Mouse (Mus musculus) heart, embryonic 12.5 days (tissue): ENCODE measurements at regions not wholly inside any gene's neighbourhood (a gene's known extent, or its start where the extent isn't known, plus 50 kb on each side); places are given as distances from the start of the nearest gene placed in this dataset.
"Not testable (repeated sequence)": the region's sequence is repeated elsewhere in the genome, so short reads cannot be mapped to it uniquely, and the experiment has no call there.

Source experiments
- ATAC-seq: fragments of 200-750 bp; cut with Nextera tagmentation; 2 replicates; pipeline ENCODE4 v1.8.0; 2017; ENCODE audit warnings: moderate TSS enrichment, moderate library complexity; ENCODE audit not compliant: insufficient number of reproducible peaks, low FRiP score
- H3K27ac ChIP-seq: fragments of 300-500 bp; sonication (generic); 2 replicates; pipeline ENCODE4 v1.5.1; 2016; ENCODE audit warnings: mild to moderate bottlenecking, moderate library complexity; ENCODE audit not compliant: poor library complexity, severe bottlenecking
- H3K27me3 ChIP-seq: fragments of 300-500 bp; sonication (generic); replicated peaks from 2 replicates; pipeline ENCODE4 v1.6.1; 2016; ENCODE audit warnings: mild to moderate bottlenecking, moderate library complexity
- H3K36me3 ChIP-seq: fragments of 300-500 bp; sonication (generic); 2 replicates; pipeline ENCODE4 v1.6.1; 2016; ENCODE audit warnings: mild to moderate bottlenecking, moderate library complexity
- H3K4me1 ChIP-seq: fragments of 300-500 bp; sonication (generic); replicated peaks from 2 replicates; pipeline ENCODE4 v1.6.1; 2016; ENCODE audit warnings: mild to moderate bottlenecking
- H3K4me2 ChIP-seq: fragments of 300-500 bp; sonication (generic); 2 replicates; pipeline ENCODE4 v1.6.1; 2016; ENCODE audit warnings: mild to moderate bottlenecking, moderate library complexity
- H3K4me3 ChIP-seq: fragments of 300-500 bp; sonication (generic); 2 replicates; pipeline ENCODE4 v1.5.1; 2016; ENCODE audit warnings: mild to moderate bottlenecking
- H3K9ac ChIP-seq: fragments of 300-500 bp; sonication (generic); 2 replicates; pipeline ENCODE4 v1.6.1; 2016; ENCODE audit warnings: mild to moderate bottlenecking, moderate library complexity
- H3K9me3 ChIP-seq: fragments of 300-500 bp; sonication (generic); replicated peaks from 2 replicates; pipeline ENCODE4 v1.6.1; 2016; ENCODE audit warnings: mild to moderate bottlenecking, moderate library complexity
- WGBS: fragments of 180-500 bp; shearing (Covaris S2); methylation state at CpG from one replicate; pipeline ENCODE4 v1.1.7; 2016; 5-methylcytosine and 5-hydroxymethylcytosine counted together

DNA sequence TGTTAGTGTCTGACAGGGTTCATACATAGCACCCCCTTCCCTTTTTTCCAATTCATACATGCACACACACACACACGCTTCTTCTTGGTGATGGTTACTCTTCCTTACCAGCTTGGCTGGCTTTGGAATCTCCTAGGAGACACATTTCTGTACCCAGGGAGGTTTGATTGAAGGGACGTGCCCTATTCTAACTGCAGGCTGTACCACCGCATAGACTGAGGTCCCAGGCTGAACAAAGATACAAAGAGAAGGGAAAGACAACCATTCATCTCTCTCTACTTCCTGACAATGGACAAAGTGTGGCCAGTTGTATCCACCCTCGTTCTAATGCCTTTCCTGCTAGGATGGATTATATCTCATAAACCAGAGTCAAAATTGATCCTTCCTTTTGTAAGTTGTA lies 100.0 kb downstream of the Raet1d start:
- H3K9me3 ChIP-seq, H3K4me2 ChIP-seq, ATAC-seq, H3K27ac ChIP-seq, H3K36me3 ChIP-seq, H3K4me3 ChIP-seq, H3K4me1 ChIP-seq, H3K27me3 ChIP-seq, H3K9ac ChIP-seq: not testable (repeated sequence)
- 76% methylated on average over 4 of the region's 4 CpGs for WGBS

- not testable (repeated sequence) for H3K27me3 ChIP-seq, H3K27ac ChIP-seq, H3K36me3 ChIP-seq, H3K4me1 ChIP-seq, H3K9ac ChIP-seq, H3K4me3 ChIP-seq, H3K9me3 ChIP-seq
- ATAC-seq, result peak; percentile 53; the same call in 1 of the 2 replicates
- 21% methylated on average over 7 of the region's 7 CpGs for WGBS
- H3K4me2 ChIP-seq, result peak overlapping the region; percentile 31; the same call in 1 of the 2 replicates
Measured at GRCm38 (mm10) chr10:22460818-22461479, 100.6 kb downstream of the Raet1d start.

DNA sequence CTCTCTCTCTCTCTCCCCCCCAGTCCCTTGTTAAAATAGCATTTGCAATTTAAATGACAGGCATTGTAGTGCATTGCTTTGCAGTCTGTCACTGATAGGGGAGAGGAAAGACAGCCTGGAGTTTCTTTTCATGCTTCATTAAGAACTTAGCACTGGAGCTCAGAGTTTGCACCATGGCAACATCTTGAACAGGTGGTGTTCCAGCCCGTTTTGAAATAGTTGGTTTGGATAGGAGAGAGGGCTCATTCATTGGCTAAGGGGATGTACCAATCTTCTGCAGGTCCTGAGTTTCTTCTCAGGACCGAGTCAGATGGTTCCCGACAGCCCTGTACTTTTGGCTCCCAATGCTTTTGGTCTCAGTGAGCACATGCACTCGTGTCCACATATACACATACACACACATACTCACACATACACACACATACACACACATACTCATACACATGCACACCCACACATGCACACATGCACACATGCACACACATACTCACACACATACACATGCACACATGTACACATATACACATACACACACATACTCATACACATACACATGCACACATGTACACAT lies 101.2 kb downstream of the Raet1d start:
- WGBS, result 48% methylated on average over 4 of the region's 4 CpGs
- H3K36me3 ChIP-seq, H3K9me3 ChIP-seq: not testable (repeated sequence)

DNA sequence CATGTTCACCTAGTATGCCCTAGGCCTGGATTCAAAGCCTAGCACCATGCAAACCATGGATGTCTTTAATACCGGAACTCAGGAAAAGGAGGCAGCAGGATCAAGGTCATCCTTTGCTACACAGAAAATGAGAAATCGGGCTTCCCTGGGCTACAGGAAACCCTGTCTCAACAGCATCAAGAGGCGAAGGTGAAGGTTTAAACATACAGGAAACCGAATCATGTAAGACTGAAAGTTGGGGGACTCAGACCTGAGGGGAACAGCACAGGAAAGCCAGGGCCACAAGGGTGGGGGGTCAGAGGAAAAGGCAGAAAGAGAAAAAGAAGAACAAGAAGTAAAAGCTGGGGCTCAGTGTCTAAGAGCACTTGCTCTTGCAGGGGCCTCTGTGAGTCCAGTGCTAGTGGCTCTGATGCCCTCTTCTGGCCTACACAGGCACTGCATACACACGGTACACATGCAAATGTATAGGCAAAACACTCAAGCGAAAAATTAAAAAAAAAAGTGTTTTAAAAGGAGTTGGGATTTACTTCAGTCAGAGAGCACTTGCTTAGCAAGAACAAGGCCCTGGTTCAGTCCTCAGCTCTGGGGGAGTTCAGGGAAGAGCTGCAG lies 111.5 kb downstream of the Raet1d start:
- H3K27me3 ChIP-seq, H3K36me3 ChIP-seq, H3K4me1 ChIP-seq, H3K9ac ChIP-seq, H3K4me3 ChIP-seq, ATAC-seq, H3K4me2 ChIP-seq, H3K27ac ChIP-seq: not testable (repeated sequence)
- H3K9me3 ChIP-seq, result peaks cover 21% of the 10 kb centered on the region
- 94% methylated on average over 6 of the region's 6 CpGs for WGBS

More for the DNA sequence above, 101.2 kb downstream of the Raet1d start:
- ATAC-seq, H3K4me2 ChIP-seq, H3K4me1 ChIP-seq, H3K27ac ChIP-seq, H3K27me3 ChIP-seq, H3K9ac ChIP-seq, H3K4me3 ChIP-seq: not testable (repeated sequence)

DNA sequence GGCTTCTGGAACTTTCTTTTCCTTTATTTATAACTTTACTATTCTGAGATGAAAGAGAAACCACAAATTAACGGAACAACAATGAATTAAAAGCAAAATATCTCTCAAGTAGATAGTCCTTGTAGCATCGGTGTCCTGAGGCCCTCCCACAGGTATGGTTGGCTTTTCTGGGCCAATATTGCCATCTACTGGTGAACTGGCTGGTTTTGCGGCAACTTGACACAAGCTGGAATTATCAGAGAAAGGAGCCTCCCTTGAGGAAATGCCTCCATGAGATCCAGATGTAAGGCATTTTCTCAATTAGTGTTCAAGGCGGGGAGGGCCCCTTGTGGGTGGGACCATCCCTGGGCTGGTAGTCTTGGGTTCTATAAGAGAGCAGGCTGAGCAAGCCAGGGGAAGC lies 119.5 kb downstream of the Raet1d start:
- 4% methylated on average over 4 of the region's 4 CpGs for WGBS
- not testable (repeated sequence) for H3K4me1 ChIP-seq, H3K36me3 ChIP-seq, H3K4me3 ChIP-seq, H3K27ac ChIP-seq, H3K9ac ChIP-seq, ATAC-seq, H3K4me2 ChIP-seq, H3K9me3 ChIP-seq
- H3K27me3 ChIP-seq, result peaks cover 12% of the 10 kb centered on the region

DNA sequence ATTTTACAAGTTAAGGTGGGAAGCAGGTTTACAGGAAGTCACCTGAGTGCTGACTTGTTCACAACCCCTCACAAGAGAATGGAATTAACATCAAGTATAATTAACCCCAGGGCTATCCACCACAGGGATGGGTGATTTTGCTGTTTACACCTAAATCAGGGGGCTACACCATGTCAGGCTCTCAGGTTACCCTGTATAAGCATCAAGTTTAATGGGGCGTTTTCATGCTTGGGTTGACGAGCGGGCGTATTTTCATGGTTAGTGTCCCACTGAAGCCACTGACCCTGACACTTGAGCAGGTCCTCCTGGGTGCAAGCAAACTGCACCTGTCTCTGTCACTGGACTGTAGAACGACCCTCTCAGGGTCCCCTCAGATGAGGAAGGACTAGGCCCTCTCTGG lies 126.7 kb downstream of the Raet1d start:
- not testable (repeated sequence) for ATAC-seq, H3K27me3 ChIP-seq, H3K4me3 ChIP-seq, H3K36me3 ChIP-seq, H3K4me1 ChIP-seq, H3K27ac ChIP-seq, H3K9me3 ChIP-seq, H3K9ac ChIP-seq, H3K4me2 ChIP-seq
- WGBS, result 85% methylated on average over 5 of the region's 5 CpGs

- H3K4me3 ChIP-seq, H3K9ac ChIP-seq, H3K4me1 ChIP-seq, H3K4me2 ChIP-seq, H3K9me3 ChIP-seq, H3K27me3 ChIP-seq, ATAC-seq, H3K27ac ChIP-seq, H3K36me3 ChIP-seq: not testable (repeated sequence)
- WGBS, result 69% methylated on average over 11 of the region's 11 CpGs
Measured at GRCm38 (mm10) chr10:22491806-22492347, 131.5 kb downstream of the Raet1d start.

GRCm38 (mm10) chr10:22495975-22496496 lies 135.7 kb downstream of the Raet1d start:
- H3K4me3 ChIP-seq, result no peak overlapping the region
- H3K27me3 ChIP-seq, result no peaks in the 10 kb centered on the region
- H3K4me2 ChIP-seq, result no peak overlapping the region
- no peaks in the 10 kb centered on the region for H3K9me3 ChIP-seq
- no peaks in the 10 kb centered on the region for H3K4me1 ChIP-seq
- WGBS, result 46% methylated on average over 4 of the region's 4 CpGs
- ATAC-seq, result no peak
- no peaks in the 10 kb centered on the region for H3K36me3 ChIP-seq
- H3K27ac ChIP-seq, result no peak overlapping the region
- no peak overlapping the region for H3K9ac ChIP-seq
